Mouse (Mus musculus): ENCODE results near the gene Oas1e.

The Oas1e gene

GRCm38 (mm10) chr5:120776801-120777200 lies 18.5 kb downstream of the Oas1e start:
- DNase-seq (ENCODE audit: low spot score in 2 of 2): no peak

GRCm38 (mm10) chr5:120775287-120775985 lies 19.9 kb downstream of the Oas1e start:
- DNase-seq (ENCODE audit: low spot score in 2 of 2): no peak

- no peak for DNase-seq (ENCODE audit: low spot score in 2 of 2)
These were observed 25.9 kb downstream of the Oas1e start for GRCm38 (mm10) chr5:120769396-120769795.

- no peak for DNase-seq (ENCODE audit: low spot score in 2 of 2)
These were observed 30.3 kb downstream of the Oas1e start for GRCm38 (mm10) chr5:120765010-120765409.

GRCm38 (mm10) chr5:120761901-120762300 lies 33.4 kb downstream of the Oas1e start:
- no peak for DNase-seq (ENCODE audit: low spot score in 2 of 2)

- no peak for DNase-seq (ENCODE audit: low spot score in 2 of 2)
These were observed 41.1 kb downstream of the Oas1e start for GRCm38 (mm10) chr5:120754215-120754614.

GRCm38 (mm10) chr5:120752786-120753185 lies 42.5 kb downstream of the Oas1e start:
- DNase-seq (ENCODE audit: low spot score in 2 of 2): no peak

- no peak for DNase-seq (ENCODE audit: low spot score in 2 of 2)
These were observed 44.1 kb downstream of the Oas1e start for GRCm38 (mm10) chr5:120751206-120751605.

GRCm38 (mm10) chr5:120749688-120750087 lies 45.6 kb downstream of the Oas1e start, which contains the start of gene Oas2:
Gene Oas2, minus strand, starts transcription at chr5:120749853.
- no peak for DNase-seq (ENCODE audit: low spot score in 2 of 2)

- DNase-seq (ENCODE audit: low spot score in 2 of 2): peak; percentile 15 to 18
These were observed 48.9 kb downstream of the Oas1e start for GRCm38 (mm10) chr5:120746451-120746850.

- DNase-seq (ENCODE audit: low spot score in 2 of 2): no peak
These were observed 53.2 kb downstream of the Oas1e start for GRCm38 (mm10) chr5:120742125-120742524.
